Mouse (Mus musculus): ENCODE measurements around the gene Rabl6.

- TF ChIP-seq USF1 (IDR thresholded peaks at IDR 0.05; ENCODE audit: low read depth, low read length) (peak; percentile 13; the same call in 1 of the 2 replicates), CHD1 (IDR thresholded peaks at IDR 0.05; ENCODE audit: low read depth, low read length) (peak; percentile 10; the same call in 1 of the 2 replicates), USF2 (conservative IDR thresholded peaks at IDR 0.05; ENCODE audit: low read depth, low read length) (0 out of 2 replicates have a peak, but pooled peaks have one; percentile 28), MAFK (IDR thresholded peaks at IDR 0.05; ENCODE audit: insufficient replicate concordance, low read length) (no peak), CTCF (conservative IDR thresholded peaks at IDR 0.05 in 1 of 2, IDR thresholded peaks at IDR 0.05 in 1 of 2; ENCODE audit: low read depth in 2 of 2, low read length in 2 of 2) (no peak), KAT2A (IDR thresholded peaks at IDR 0.05; ENCODE audit: insufficient replicate concordance, low read length) (no peak), JUND (conservative IDR thresholded peaks at IDR 0.05; ENCODE audit: low read depth, low read length) (no peak), MXI1 (IDR thresholded peaks at IDR 0.05; ENCODE audit: low read depth, low read length) (no peak; the same call in 1 of the 2 replicates), UBTF (IDR thresholded peaks at IDR 0.05; ENCODE audit: low read depth, low read length) (no peak), CHD2 (IDR thresholded peaks at IDR 0.05; ENCODE audit: low read length) (no peak)
Observed at GRCm38 (mm10) chr2:25534866-25535182, 73.5 kb downstream of the Rabl6 start.

Measured in CH12.LX (cell line).